Mouse (Mus musculus) kidney, adult 2 months (tissue): Measurements from ENCODE around the gene Cx3cr1. TPM values are rescaled to one million over a fixed set of nuclear protein-coding genes. Genes with fewer than 3 reads are reported as not detected.

Source experiments
- DNase-seq: peaks from one replicate; pipeline ENCODE4 v3.0.0; 2021
- H3K27ac ChIP-seq: fragments of 200-500 bp; 2 replicates; pipeline ENCODE4 v1.5.1; 2012; ENCODE audit warnings: low read depth, low read length, control low read depth, inconsistent platforms; ENCODE audit not compliant: insufficient read depth
- H3K27me3 ChIP-seq: fragments of 200-500 bp; replicated peaks from 2 replicates; pipeline ENCODE4 v1.6.1; 2012; ENCODE audit warnings: mild to moderate bottlenecking, moderate library complexity, low read length, inconsistent platforms; ENCODE audit not compliant: control insufficient read depth, insufficient read depth
- H3K36me3 ChIP-seq: fragments of 200-500 bp; 2 replicates; pipeline ENCODE4 v1.6.1; 2012; ENCODE audit warnings: mild to moderate bottlenecking, moderate library complexity, low read length, inconsistent platforms; ENCODE audit not compliant: control insufficient read depth, insufficient read depth
- H3K4me1 ChIP-seq: fragments of 200-500 bp; 2 replicates; pipeline ENCODE4 v1.6.1; 2011; ENCODE audit warnings: low read length; ENCODE audit not compliant: control insufficient read depth, insufficient read depth
- H3K4me3 ChIP-seq: fragments of 200-500 bp; 2 replicates; pipeline ENCODE4 v1.5.1; 2011; ENCODE audit warnings: mild to moderate bottlenecking, low read depth, low read length, control low read depth; ENCODE audit not compliant: insufficient read depth
- CTCF ChIP-seq: fragments of 200-500 bp; conservative IDR thresholded peaks from 2 replicates; pipeline ENCODE4 v1.5.1; 2011; ENCODE audit warnings: low read depth, mild to moderate bottlenecking, control low read depth, low read length, moderate library complexity, mixed read lengths; ENCODE audit not compliant: insufficient read depth, insufficient read length
- POLR2A ChIP-seq: fragments of 200-500 bp; IDR thresholded peaks from one replicate; pipeline ENCODE4 v1.6.1; 2011; ENCODE audit warnings: low read depth, low read length, control low read depth
- WGBS: fragments of 180-500 bp; shearing (Covaris S2); methylation state at CpG from one replicate; pipeline ENCODE4 v1.1.7; 2018; 5-methylcytosine and 5-hydroxymethylcytosine counted together
- polyA plus RNA-seq: library from polyadenylated mRNA; depleted of rRNA; stranded (reverse); fragments of >200 nt; gene quantifications from 2 replicates; pipeline ENCODE4 v1.2.3, GENCODE M21; 2012

Gene Cx3cr1
- polyA plus RNA-seq, 1 experiment = 6.1 TPM

DNA sequence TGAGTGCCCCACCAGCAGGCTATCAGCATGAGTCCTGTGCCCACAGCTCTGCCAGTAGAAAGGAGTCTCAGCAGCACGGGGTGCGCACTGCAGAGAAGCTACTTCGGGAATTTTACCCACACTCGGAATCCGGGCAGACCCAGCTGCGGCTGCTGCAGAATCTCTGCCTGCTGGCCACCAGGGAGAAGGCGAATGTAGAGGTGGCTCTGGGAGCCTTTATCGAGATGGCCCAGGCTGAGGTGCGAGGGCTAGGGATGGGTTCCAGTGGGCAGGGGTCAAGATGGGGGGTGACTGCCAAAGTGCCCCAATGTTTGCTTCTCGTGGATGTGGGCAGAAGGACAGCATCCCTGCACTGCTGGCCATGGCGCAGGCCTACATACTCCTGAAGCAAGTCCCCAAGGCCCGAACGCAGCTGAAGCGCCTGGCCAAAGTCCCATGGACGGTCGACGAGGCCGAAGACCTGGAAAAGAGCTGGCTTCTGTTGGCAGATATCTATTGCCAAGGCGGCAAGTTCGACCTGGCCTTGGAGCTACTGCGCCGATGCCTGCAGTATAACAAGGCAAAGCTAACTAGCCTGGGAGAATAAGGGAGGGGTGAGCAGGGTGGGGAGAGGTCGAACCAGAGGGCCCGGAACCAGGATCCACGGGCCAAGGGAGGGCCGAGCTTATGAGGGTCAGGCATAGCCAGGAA is 103.3 kb downstream of the Cx3cr1 start:
- Histone ChIP-seq H3K27me3 (no peaks in the 10 kb centered on the region), H3K36me3 (no peaks in the 10 kb centered on the region), H3K27ac (no peak overlapping the region), H3K4me3 (no peak overlapping the region), H3K4me1 (peaks cover 16% of the 10 kb centered on the region)
- no peak for TF ChIP-seq CTCF
- no peak for TF ChIP-seq POLR2A
- DNase-seq = peak; percentile 57
- WGBS = 91% methylated on average over 26 of the region's 26 CpGs

DNA sequence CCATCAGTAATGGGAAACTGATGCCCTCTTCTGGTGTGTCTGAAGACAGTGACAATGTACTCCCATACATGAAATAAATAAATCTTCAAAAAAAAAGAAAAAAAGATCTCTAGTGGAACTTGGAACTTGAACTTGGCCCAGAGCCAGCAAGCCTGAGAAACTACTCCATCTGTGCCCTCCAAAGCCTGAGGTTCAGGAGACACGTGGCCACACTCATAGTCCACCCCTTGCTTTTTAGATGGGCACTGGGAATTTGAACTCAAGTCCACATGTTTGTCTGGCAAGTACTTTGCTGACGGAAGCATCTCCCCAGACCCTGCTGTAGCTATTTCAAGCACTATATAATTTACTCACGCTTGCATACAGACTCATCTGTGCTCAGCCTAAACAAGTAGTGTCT is 104.5 kb downstream of the Cx3cr1 start:
- 57% methylated on average over 3 of the region's 3 CpGs for WGBS
- TF ChIP-seq POLR2A = no peak
- no peak for TF ChIP-seq CTCF
- DNase-seq = peak; percentile 71
- H3K27me3 ChIP-seq = no peaks in the 10 kb centered on the region
- H3K4me1 ChIP-seq = peaks cover 5% of the 10 kb centered on the region; the same call in 1 of the 2 replicates
- no peaks in the 10 kb centered on the region for H3K36me3 ChIP-seq
- no peak overlapping the region for H3K4me3 ChIP-seq
- H3K27ac ChIP-seq = no peak overlapping the region

DNA sequence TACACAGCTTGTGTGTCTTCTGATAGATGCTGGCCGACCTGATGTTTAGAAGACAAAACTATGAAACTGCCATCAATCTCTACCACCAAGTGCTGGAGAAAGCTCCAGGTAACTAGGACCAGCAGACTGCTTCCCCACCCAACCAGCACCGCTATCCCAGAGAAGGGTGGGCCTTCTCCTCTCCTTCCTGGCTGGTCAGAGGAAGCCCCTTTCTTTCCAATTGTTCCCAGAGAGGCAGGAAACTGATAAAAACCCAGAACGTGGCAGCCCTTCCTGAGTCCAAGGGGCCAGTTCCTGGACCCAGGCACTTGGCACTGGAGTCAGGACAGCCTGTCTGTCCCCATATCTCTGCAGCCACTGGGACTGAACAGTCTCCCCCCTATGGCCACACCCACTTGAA is 105.5 kb downstream of the Cx3cr1 start:
- H3K4me3 ChIP-seq = no peak overlapping the region
- H3K36me3 ChIP-seq = no peaks in the 10 kb centered on the region
- no peaks in the 10 kb centered on the region for H3K4me1 ChIP-seq
- peak; percentile 78 for DNase-seq
- TF ChIP-seq POLR2A = no peak
- TF ChIP-seq CTCF = no peak
- WGBS = 70% methylated on average over 3 of the region's 3 CpGs
- peak overlapping the region; percentile 33 for H3K27ac ChIP-seq
- no peaks in the 10 kb centered on the region for H3K27me3 ChIP-seq

DNA sequence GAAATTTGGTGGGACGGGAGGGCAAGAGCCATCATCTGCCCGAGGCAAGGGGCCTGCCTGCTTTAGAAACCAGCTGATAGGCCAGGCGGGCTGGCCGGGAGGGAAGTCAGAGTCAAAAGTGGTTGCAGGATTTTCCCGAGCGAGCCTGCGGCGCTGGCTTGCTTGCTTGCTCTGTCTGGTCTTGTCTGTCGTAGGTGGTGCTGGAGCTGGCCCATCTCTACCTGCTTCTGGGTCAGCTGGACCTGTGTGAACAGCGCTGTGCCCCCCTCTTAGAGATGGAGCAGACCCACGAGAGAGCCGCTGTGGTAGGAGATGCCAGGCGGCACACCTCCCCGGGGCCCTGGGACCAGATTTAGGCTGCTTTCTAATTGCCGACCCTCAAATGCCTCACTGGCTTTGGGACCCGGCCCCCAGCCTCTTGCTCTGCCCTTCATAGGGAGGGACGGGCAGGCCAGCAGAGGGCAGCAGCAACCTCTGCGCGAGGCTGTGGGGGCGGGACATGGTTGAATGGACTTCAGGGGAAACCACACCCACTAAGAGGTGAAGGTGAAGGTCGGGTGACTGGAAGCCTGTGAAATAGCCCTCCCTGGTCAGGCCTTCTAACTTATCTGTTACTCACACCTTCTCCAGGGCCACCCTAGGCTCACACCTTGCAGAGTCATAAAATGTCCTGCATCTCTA is 106.6 kb downstream of the Cx3cr1 start:
- no peak overlapping the region for H3K4me3 ChIP-seq
- H3K27me3 ChIP-seq = no peaks in the 10 kb centered on the region
- H3K27ac ChIP-seq = no peak overlapping the region
- DNase-seq = peak; percentile 83
- WGBS = 22% methylated on average over 21 of the region's 21 CpGs
- TF ChIP-seq POLR2A = no peak
- TF ChIP-seq CTCF = peak; percentile 86
- H3K4me1 ChIP-seq = no peaks in the 10 kb centered on the region
- H3K36me3 ChIP-seq = no peaks in the 10 kb centered on the region

DNA sequence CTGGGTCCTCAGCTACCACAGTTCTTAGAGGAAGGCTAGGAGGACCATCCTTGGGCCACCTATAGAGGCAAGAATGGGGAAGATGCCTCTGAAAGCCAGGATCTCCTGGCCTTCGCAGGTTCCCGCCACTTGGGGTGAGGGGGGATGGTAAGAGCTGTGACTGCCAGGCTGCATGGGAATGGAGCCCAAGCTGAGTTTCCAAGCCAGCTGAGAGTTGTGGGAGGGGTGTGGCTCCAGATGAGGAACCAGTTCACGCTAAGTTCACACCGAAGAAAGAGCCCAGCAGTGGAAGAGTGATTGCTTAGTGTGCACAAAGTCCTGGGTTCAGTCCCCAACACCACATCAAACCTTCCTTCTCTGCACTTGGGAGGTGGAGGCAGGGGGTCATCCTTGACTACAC is 107.5 kb downstream of the Cx3cr1 start:
- 64% methylated on average over 4 of the region's 4 CpGs for WGBS
- no peak overlapping the region for H3K4me3 ChIP-seq
- no peak for DNase-seq
- no peak overlapping the region for H3K27ac ChIP-seq
- no peaks in the 10 kb centered on the region for H3K27me3 ChIP-seq
- no peaks in the 10 kb centered on the region for H3K4me1 ChIP-seq
- TF ChIP-seq POLR2A = no peak
- TF ChIP-seq CTCF = no peak
- no peaks in the 10 kb centered on the region for H3K36me3 ChIP-seq

DNA sequence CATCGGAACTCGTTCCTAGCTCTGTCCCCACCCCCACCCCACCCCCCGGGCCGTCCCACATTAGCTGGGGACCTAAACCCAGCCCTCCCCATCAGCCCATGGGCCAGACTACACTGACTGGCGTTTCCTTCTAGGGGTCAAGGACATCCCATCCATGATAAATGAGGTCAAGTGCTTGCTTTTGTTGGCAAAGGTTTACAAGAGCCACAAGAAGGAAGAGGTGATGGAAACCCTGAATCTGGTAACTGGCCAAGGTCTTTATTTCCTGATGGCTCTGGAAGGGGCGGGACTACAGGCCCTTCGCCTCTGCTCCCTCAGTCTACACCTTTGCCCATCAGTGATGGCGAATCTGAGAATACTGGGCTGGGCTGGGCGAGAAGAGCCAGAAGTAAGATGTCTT is 110.8 kb downstream of the Cx3cr1 start:
- peak; percentile 53 for DNase-seq
- no peaks in the 10 kb centered on the region for H3K36me3 ChIP-seq
- no peaks in the 10 kb centered on the region for H3K4me1 ChIP-seq
- TF ChIP-seq POLR2A (no peak), CTCF (no peak)
- H3K4me3 ChIP-seq = no peak overlapping the region
- H3K27me3 ChIP-seq = no peaks in the 10 kb centered on the region
- WGBS = 58% methylated on average over 9 of the region's 9 CpGs
- H3K27ac ChIP-seq = no peak overlapping the region

DNA sequence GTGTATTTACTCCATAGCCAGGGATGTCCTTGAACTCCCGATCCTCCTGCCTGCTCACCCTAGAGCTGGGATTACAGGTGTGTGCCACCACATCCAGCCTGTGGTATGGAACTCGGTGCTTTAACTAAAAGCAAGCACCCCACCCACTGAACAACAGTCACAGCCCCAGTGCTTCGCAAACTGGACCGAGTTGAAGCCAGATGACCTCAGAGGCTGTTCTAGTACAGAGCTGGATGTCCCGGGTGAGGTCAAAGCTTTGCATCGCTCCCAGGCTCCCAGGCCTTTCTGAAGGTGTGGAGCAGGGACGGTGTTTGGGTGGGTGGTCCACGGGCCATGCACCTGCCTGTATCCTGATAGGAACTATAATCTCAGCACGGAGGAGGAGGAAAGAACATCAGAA is 118.3 kb downstream of the Cx3cr1 start:
- Histone ChIP-seq H3K4me1 (no peaks in the 10 kb centered on the region), H3K4me3 (no peak overlapping the region), H3K36me3 (no peaks in the 10 kb centered on the region), H3K27ac (no peak overlapping the region), H3K27me3 (no peaks in the 10 kb centered on the region)
- WGBS = 84% methylated on average over 9 of the region's 9 CpGs
- TF ChIP-seq POLR2A = no peak
- no peak for TF ChIP-seq CTCF
- DNase-seq = no peak

DNA sequence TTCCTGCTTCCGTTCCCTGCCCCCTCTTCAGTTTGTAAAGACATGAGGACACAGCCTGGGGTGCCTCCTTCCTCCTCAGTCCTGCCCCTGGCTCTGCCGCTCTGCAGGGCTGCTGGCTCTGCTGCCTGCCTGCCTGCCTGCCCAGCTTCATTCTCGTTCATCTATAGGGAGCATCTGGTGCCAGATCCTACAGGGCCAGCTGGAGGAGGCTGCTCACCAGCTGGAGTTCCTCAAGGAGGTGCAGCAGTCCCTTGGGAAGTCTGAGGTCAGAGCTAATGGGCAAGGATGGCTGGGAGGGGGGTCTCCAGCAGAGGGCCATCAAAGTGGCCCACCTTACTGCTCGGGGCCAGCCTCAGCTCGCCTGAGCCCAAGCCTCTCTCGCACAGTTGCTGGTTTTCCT is 119.2 kb downstream of the Cx3cr1 start:
- Histone ChIP-seq H3K27ac (no peak overlapping the region), H3K4me1 (no peaks in the 10 kb centered on the region), H3K36me3 (no peaks in the 10 kb centered on the region), H3K4me3 (no peak overlapping the region), H3K27me3 (no peaks in the 10 kb centered on the region)
- DNase-seq = no peak
- TF ChIP-seq POLR2A (no peak), CTCF (no peak)
- 51% methylated on average over 6 of the region's 6 CpGs for WGBS
